Mouse (Mus musculus) left cerebral cortex, postnatal 14 days (tissue): ENCODE results near the gene Lypd6b. TPM values are rescaled to one million over a fixed set of nuclear protein-coding genes. Genes with fewer than 3 reads are reported as not detected.

ENCODE experiments used
- DNase-seq, 2 experiments: peaks; one replicate each; pipeline ENCODE4 v3.0.0; 2021 to 2022; ENCODE audit warnings: low spot score in 2 of 2, mixed read lengths in 1 of 2
- intact Hi-C: fragments of 180-260 bp; cut with DNase I; formaldehyde crosslinking; loops from one replicate; pipeline ENCODE4 v1.15.1; 2025
- total RNA-seq, 2 experiments: library from RNA; stranded (reverse); gene quantifications; 2 replicates each; pipeline ENCODE4 v1.2.3; 2021

The Lypd6b gene
- total RNA-seq, 2 experiments from 2014 or later: 10.7 to 10.9 TPM

GRCm38 (mm10) chr2:49814011-49814410 lies 26.5 kb downstream of the Lypd6b start:
- no peak for DNase-seq
- intact Hi-C loops: no loop called here

DNA sequence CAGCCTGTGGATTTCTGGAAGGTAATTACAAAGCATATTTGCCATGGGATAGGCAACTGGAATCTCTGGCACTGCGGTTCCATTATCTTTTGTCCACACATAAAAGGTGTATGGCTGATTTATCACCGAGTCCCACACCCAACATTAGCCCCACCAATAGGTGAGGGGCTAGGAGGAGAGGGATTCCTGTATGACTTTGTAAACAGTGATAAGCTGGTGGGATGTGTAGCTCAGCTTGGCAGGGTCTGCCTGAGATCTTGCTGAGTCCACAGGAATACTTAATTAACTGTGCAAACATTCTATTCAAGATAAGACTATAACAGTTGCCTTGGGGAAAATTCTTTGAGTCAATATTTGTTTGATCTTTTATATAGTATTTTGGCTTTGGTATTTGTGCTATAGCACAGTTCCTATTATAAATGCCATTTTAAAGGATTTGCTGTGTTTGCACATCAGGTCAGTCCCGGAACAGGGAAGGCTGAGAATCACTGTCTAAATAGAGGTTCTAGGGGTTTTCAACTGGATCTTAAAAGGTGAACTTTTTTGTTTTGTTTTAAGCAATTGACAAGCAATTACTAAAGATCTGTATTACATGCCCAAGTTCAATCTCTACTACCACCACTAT lies 28.3 kb downstream of the Lypd6b start:
- no peak for DNase-seq
- intact Hi-C loops: no loop called here

- intact Hi-C loops: no loop called here
- no peak for DNase-seq
These were observed 29.1 kb downstream of the Lypd6b start for GRCm38 (mm10) chr2:49816549-49816948.

DNA sequence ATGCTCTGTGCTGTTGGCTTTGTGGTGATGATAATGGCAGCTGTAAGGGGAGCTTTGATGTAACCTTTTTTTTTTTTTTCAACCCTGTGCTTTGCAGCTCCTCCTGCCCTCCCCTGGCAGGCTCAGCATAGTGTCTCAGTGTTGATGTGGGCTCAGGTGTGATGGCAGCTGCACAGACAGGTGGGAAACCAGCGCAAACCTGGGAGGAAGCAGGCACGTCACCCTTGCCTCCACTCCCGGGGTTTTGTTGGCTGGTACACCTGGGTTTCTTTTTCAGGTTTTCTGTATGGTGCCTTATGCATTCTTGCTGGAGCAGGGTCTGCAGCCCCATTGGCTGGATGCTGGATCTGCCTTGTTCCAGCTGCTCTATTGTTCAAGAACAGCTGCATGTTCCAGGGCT lies 29.7 kb downstream of the Lypd6b start:
- DNase-seq: no peak
- intact Hi-C loops: no loop called here

- no peak for DNase-seq
- intact Hi-C loops: no loop called here
These were observed 30.6 kb downstream of the Lypd6b start for GRCm38 (mm10) chr2:49818126-49818525.

DNA sequence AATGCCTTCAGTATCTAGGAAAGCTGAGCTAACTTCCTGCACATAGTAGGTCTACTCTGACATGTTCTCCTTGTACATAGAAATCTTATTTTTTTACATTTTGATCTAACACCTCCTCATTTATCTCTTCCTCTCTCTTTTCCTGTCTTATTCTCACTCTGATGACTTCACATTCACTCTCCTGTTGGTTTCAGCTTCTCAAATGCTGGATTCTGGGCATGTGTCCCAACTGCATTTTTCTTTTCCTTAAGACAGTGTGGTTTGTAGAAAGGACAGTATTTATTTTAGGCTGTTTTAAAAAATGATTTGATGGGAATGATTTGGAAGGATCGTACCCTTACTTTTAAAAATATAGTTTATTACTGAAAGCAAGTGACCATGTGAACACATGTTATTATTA lies 34.8 kb downstream of the Lypd6b start:
- peak; percentile 41 to 45 for DNase-seq
- intact Hi-C loops: no loop called here

DNA sequence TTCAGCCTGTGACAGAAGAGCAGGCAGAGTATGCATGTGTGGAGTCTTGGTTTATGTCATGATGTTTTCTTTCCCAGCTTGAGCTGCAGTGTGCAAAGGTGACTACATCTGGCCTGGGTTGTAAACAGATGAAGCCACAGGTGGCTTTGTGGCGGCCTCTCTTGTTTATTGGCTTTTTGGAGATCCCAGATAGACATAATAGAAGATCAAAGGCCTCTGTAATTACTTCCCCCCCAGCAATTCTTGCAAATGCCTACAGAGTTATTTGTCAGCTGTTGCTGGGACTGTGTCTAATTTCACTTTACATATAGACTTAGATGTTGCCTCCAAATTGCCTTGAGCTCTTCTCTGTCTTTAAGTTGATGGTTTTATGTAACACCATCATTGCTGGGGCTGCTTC lies 38.1 kb downstream of the Lypd6b start:
- DNase-seq: no peak
- intact Hi-C loops: no loop called here

DNA sequence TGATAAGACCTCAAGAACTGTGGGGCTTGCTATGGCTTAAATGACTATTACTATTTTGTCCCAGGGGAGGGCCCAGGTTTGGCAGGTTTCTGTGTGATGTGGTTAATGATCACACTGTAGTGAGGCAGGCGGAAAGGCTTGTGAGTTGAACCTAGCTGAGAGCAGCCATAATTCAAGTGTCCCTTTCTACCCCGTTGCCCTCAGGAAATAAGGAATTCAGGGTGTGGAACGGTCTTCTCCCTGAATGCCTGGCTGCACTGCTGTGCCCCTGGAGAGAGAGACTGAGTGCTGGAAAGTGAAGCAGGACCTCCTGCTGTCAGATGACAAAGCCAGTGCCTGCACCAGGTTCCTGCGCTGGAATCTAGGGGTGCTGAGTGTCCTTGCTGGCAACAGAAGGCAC lies 40.3 kb downstream of the Lypd6b start:
- intact Hi-C loops: no loop called here

GRCm38 (mm10) chr2:49830369-49830768 lies 42.9 kb downstream of the Lypd6b start:
- no peak for DNase-seq
- intact Hi-C loops: no loop called here

More for the DNA sequence above, 40.3 kb downstream of the Lypd6b start:
- no peak for DNase-seq

DNA sequence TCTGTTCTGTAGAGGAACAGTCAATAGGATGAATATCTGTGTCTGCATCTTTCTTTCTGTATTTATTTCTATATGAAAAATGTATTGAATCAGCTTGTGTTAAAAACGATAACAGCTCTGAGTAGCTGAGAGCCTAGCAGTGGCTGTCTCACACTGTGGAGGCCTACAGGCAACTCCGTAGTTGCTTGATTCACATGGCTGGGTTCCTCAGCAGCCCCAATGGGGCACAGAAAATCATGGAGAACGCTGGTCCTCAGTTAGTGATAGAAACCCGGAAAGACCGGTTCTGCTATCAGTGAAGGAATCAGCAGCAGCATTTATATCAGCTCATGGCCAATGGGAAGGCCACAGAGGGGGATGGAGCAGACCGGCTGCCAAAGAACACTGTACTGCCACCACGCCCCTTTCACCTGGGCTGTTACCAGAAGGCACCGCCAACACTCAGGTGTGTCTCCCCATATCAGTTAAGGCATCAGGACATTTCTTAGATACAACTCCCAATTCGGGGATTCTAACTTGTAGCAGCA lies 44.9 kb downstream of the Lypd6b start:
- intact Hi-C loops: no loop called here

GRCm38 (mm10) chr2:49837454-49838059 lies 50.1 kb downstream of the Lypd6b start:
- DNase-seq: peak in 1 of 2 experiments; percentile 28
- intact Hi-C loops: no loop called here

More for the DNA sequence above, 44.9 kb downstream of the Lypd6b start:
- no peak for DNase-seq

DNA sequence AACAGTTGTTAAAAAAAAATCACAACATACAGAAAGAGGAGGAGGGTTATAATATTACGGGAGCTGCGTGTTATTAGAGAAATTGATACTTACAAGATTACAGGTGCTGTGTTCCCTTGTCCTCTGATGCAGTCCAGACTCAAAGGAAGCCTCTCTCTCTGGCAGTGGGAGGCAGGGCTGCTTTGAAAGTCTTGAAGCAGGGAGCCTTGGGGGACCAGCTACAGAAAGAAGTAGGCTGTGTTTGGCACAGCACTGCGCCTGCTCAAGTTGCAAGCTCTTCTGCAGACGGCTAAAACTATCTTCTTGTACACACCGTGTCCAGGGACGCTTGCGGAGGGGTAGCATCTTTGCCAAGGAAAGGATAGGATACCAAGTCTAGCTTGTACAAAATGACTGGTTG lies 51.1 kb downstream of the Lypd6b start:
- intact Hi-C loops: no loop called here
- peak; percentile 57 to 58 for DNase-seq

GRCm38 (mm10) chr2:49840573-49840972 lies 53.1 kb downstream of the Lypd6b start:
- intact Hi-C loops: no loop called here

DNA sequence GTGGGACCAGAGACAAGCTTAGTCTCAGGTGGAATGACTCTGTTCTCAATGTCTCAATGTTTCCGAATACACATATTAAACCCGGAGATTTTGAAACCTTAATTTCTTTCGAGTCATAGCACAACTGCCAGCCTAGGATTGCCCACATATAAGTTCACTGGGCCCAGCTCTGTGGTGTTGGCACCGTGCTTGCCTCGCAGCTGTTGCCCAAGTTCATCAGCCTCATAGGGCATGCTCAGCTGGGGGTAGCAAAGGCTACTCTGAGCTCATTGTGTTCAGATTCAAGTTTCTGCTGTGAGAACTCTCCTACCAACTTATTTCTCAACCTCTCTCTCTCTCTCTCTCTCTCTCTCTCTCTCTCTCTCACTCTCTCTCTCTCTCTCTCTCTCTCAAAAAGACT lies 53.6 kb downstream of the Lypd6b start:
- no peak for DNase-seq
- intact Hi-C loops: no loop called here

More at GRCm38 (mm10) chr2:49840573-49840972, 53.1 kb downstream of the Lypd6b start:
- DNase-seq: no peak

DNA sequence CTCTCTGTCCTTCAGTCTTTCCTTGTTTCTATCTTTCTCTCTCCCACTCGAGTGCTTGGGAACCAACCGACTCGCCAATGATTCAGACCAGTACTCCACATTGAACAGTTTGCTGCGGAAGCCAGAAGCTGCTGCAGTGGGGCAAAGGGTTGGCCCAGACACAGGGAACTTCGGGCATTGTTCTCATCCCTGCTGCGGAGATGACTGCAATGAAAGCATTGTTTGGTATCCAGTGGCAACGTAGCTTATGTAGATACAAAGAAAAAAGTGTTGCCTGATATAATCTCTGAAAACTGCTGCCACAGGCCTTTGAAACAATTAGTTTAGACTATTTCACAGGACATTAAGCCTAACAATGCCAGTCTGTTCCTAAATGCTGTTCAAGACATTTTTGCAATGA lies 57.6 kb downstream of the Lypd6b start:
- DNase-seq: no peak
- intact Hi-C loops: no loop called here

DNA sequence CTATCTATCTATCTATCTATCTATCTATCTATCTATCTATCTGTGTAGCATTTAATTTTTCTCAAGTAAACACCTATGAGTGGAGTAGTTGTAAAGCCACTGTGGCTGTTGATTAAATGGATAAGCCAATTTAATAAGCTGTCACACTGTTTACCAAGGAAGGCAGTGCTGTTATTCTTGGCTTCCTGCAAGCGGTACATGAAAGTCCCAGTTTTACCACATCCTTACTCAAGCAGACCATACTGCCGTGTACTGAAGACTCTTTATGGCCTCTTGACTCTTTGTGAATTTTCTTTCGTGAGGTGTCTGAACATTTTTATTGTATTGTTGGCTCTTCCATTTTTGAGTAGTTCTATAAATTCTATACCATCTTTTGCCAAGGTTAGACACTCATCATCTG lies 58.6 kb downstream of the Lypd6b start:
- intact Hi-C loops: no loop called here
- DNase-seq: no peak

- intact Hi-C loops: no loop called here
- DNase-seq: no peak
These were observed 59.4 kb downstream of the Lypd6b start for GRCm38 (mm10) chr2:49846880-49847279.

GRCm38 (mm10) chr2:49847831-49848230 lies 60.3 kb downstream of the Lypd6b start:
- intact Hi-C loops: no loop called here
- DNase-seq: no peak

DNA sequence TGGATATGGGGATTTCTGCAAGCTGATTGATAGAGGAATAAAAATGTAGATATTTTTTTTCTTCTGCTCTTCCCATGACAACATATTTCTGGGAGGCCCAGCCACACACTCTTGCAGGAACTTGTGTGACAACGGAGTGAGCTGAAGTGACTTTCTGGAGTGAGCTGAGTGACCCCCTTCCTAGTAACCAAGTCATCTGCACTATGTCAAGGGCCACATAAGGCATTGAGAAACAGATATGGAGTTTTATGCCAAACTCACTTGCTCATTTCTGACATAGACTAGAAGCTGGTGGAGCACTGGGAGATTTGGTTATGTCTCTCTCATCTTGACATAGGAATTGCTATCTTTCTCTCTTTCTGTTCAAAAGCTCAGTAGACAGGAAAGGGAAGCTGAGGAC lies 62.3 kb downstream of the Lypd6b start:
- DNase-seq: no peak
- intact Hi-C loops: no loop called here

GRCm38 (mm10) chr2:49851977-49852376 lies 64.5 kb downstream of the Lypd6b start:
- no peak for DNase-seq
- intact Hi-C loops: no loop called here

DNA sequence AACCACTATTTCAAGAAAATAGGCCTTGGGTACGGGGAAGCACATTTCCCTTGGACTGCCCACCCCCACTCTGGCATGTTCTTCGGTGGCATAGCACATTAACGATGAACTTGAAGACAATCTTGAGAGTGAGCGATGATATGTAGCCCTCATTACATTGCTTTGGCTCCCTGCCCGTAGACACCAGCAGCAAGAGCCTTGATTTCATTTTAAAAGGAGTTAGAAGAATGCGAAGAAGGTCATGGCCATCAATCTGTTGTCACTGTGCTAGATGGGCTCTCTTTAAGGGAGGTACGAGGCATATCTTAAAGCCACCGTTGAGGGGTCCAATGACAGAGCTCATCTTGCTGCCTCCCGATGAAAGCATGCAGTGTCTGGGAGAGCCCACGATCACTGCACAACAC lies 68.7 kb downstream of the Lypd6b start:
- intact Hi-C loops: no loop called here

More for the DNA sequence above, 68.7 kb downstream of the Lypd6b start:
- DNase-seq: no peak
